Mouse (Mus musculus) ES-E14 (cell line): ENCODE data around the gene Sema6d.

Experiments used
- CHD2 ChIP-seq: IDR thresholded peaks from 2 replicates; pipeline ENCODE4 v1.6.1; 2014; ENCODE audit warnings: mild to moderate bottlenecking, low read depth, low read length, inconsistent platforms
- HCFC1 ChIP-seq: IDR thresholded peaks from 2 replicates; pipeline ENCODE4 v1.6.1; 2012; ENCODE audit warnings: low read length, inconsistent platforms, borderline replicate concordance; ENCODE audit not compliant: insufficient read depth
- MAFK ChIP-seq: IDR thresholded peaks from 2 replicates; pipeline ENCODE4 v1.6.1; 2014; ENCODE audit warnings: mild to moderate bottlenecking, low read depth, low read length, inconsistent platforms; ENCODE audit not compliant: insufficient read depth
- ZC3H11A ChIP-seq: IDR thresholded peaks from 2 replicates; pipeline ENCODE4 v1.6.1; 2012; ENCODE audit warnings: low read depth, mild to moderate bottlenecking, inconsistent platforms, low read length, borderline replicate concordance
- ZNF384 ChIP-seq: IDR thresholded peaks from 2 replicates; pipeline ENCODE4 v1.6.1; 2012; ENCODE audit warnings: low read depth, low read length, inconsistent platforms

DNA sequence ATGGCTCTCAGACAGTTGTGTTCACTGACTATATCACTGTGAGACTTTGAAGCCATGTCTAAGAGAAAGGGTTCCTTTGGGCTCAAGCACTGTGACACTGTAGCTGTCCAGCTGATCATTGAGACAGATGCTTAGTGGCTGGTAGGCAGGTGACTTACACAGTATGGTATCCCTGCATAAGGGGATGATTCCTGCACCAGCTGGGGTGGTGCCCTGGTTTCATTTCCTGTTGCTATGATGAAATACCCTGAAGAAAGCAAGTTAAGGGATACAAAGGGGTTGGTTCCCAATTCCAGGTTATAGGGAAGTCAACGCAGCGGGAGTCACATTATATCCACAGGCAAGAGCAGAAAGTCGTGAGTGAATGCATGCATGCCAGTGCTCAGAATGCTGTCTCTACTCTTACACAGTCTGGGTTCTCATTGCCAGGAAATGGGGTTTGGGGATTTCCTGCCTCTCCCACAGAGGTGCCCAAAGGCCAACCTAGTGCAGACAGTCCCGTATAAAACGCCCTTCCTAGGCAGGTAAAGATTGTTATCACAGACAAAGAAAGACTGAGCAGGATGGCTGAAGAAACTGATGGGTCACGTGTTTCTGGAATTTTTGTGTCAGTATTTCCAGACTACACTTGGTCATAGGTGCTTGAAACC, 532.3 kb downstream of the Sema6d start:
- no peak for TF ChIP-seq ZC3H11A
- TF ChIP-seq MAFK: no peak
- no peak for TF ChIP-seq HCFC1
- no peak for TF ChIP-seq ZNF384
- TF ChIP-seq CHD2: no peak
